Mouse (Mus musculus) ovary, postnatal 10 days (tissue): Measurements from ENCODE around the gene Zfp11.
"Not testable (repeated sequence)": the region's sequence is repeated elsewhere in the genome, so short reads cannot be mapped to it uniquely, and the experiment has no call there.

Experiments
- DNase-seq: peaks from one replicate; pipeline ENCODE4 v3.0.0; 2022; ENCODE audit warnings: low spot score

Gene Zfp11

GRCm38 (mm10) chr5:129670036-129670458 is at the start of gene Zfp11:
Gene Zfp11 (minus strand): TSS chr5:129670099.
- DNase-seq, result peak; percentile 76

GRCm38 (mm10) chr5:129717016-129717415 is 47.1 kb upstream of the Zfp11 start:
- DNase-seq, result no peak

GRCm38 (mm10) chr5:129715326-129715861 is 45.5 kb upstream of the Zfp11 start, which contains the start of gene Mrps17:
Gene Mrps17 (plus strand): TSS chr5:129715497.
- DNase-seq, result peak; percentile 76

- DNase-seq, result no peak
Measured at GRCm38 (mm10) chr5:129708412-129708811, 38.5 kb upstream of the Zfp11 start, which contains the start of gene Sept14. Gene Sept14 (minus strand): TSS chr5:129708512.

GRCm38 (mm10) chr5:129703368-129703767 is 33.5 kb upstream of the Zfp11 start:
- no peak for DNase-seq

- DNase-seq, result no peak
Measured at GRCm38 (mm10) chr5:129701706-129702105, 31.8 kb upstream of the Zfp11 start.

GRCm38 (mm10) chr5:129700506-129700905 is 30.6 kb upstream of the Zfp11 start:
- DNase-seq, result no peak

GRCm38 (mm10) chr5:129690528-129690927 is 20.6 kb upstream of the Zfp11 start:
- no peak for DNase-seq

GRCm38 (mm10) chr5:129687621-129688020 is 17.7 kb upstream of the Zfp11 start:
- no peak for DNase-seq

- not testable (repeated sequence) for DNase-seq
Measured at GRCm38 (mm10) chr5:129685141-129685540, 15.2 kb upstream of the Zfp11 start.

GRCm38 (mm10) chr5:129669453-129670035 is 355 bp downstream of the Zfp11 start:
- DNase-seq, result no peak

- no peak for DNase-seq
Measured at GRCm38 (mm10) chr5:129667851-129668250, 2.0 kb downstream of the Zfp11 start.

- no peak for DNase-seq
Measured at GRCm38 (mm10) chr5:129666271-129666909, 3.5 kb downstream of the Zfp11 start.

- no peak for DNase-seq
Measured at GRCm38 (mm10) chr5:129664090-129664489, 5.8 kb downstream of the Zfp11 start.

- DNase-seq, result no peak
Measured at GRCm38 (mm10) chr5:129657931-129658330, 12.0 kb downstream of the Zfp11 start.

GRCm38 (mm10) chr5:129657016-129657415 is 12.9 kb downstream of the Zfp11 start:
- no peak for DNase-seq

GRCm38 (mm10) chr5:129650858-129651257 is 19.0 kb downstream of the Zfp11 start:
- DNase-seq, result no peak

GRCm38 (mm10) chr5:129632270-129633250 is 37.3 kb downstream of the Zfp11 start:
- not testable (repeated sequence) for DNase-seq

- not testable (repeated sequence) for DNase-seq
Measured at GRCm38 (mm10) chr5:129626586-129626985, 43.3 kb downstream of the Zfp11 start.

GRCm38 (mm10) chr5:129626099-129626498 is 43.8 kb downstream of the Zfp11 start:
- DNase-seq, result no peak

- DNase-seq, result no peak
Measured at GRCm38 (mm10) chr5:129621361-129621760, 48.5 kb downstream of the Zfp11 start.

GRCm38 (mm10) chr5:129620600-129620999 is 49.3 kb downstream of the Zfp11 start:
- DNase-seq, result not testable (repeated sequence)
